Mouse (Mus musculus) small intestine, adult 2 months (tissue): ENCODE measurements around the gene Dag1. TPM values are rescaled to one million over a fixed set of nuclear protein-coding genes. Genes with fewer than 3 reads are reported as not detected.
"Not testable (repeated sequence)": the region's sequence is repeated elsewhere in the genome, so short reads cannot be mapped to it uniquely, and the experiment has no call there.

ENCODE experiments used
- H3K27ac ChIP-seq: fragments of 200-500 bp; 2 replicates; pipeline ENCODE4 v1.5.1; 2012; ENCODE audit warnings: low read depth, low read length, control low read depth, inconsistent platforms; ENCODE audit not compliant: insufficient read depth
- H3K27me3 ChIP-seq: fragments of 200-500 bp; 2 replicates; pipeline ENCODE4 v1.6.1; 2012; ENCODE audit warnings: mild to moderate bottlenecking, moderate library complexity, low read length, inconsistent platforms; ENCODE audit not compliant: control insufficient read depth, insufficient read depth
- H3K36me3 ChIP-seq: fragments of 200-500 bp; 2 replicates; pipeline ENCODE4 v1.6.1; 2012; ENCODE audit warnings: mild to moderate bottlenecking, low read length, control low read depth, inconsistent platforms; ENCODE audit not compliant: control insufficient read depth, insufficient read depth
- H3K4me1 ChIP-seq: fragments of 200-500 bp; 2 replicates; pipeline ENCODE4 v1.6.1; 2012; ENCODE audit warnings: low read length, inconsistent platforms, mixed read lengths; ENCODE audit not compliant: control insufficient read depth, insufficient read depth, insufficient read length
- H3K4me3 ChIP-seq: fragments of 200-500 bp; 2 replicates; pipeline ENCODE4 v1.5.1; 2012; ENCODE audit warnings: low read depth, mild to moderate bottlenecking, control low read depth, inconsistent platforms, low read length, moderate library complexity
- CTCF ChIP-seq: fragments of 200-500 bp; IDR thresholded peaks from 2 replicates; pipeline ENCODE4 v1.5.1; 2012; ENCODE audit warnings: low read depth, mild to moderate bottlenecking, control low read depth, inconsistent platforms, low read length, moderate library complexity, mixed read lengths; ENCODE audit not compliant: insufficient replicate concordance, insufficient read length; ENCODE audit errors: extremely low read depth
- POLR2A ChIP-seq: fragments of 200-500 bp; IDR thresholded peaks from 2 replicates; pipeline ENCODE4 v1.6.1; 2012; ENCODE audit warnings: low read depth, mild to moderate bottlenecking, control low read depth, inconsistent platforms, low read length, moderate library complexity
- whole genome bisulfite sequencing: fragments of 180-500 bp; shearing (Covaris S2); methylation state at CpG from one replicate; pipeline ENCODE4 v1.1.7; 2018; 5-methylcytosine and 5-hydroxymethylcytosine counted together
- polyA plus RNA-seq: library from polyadenylated mRNA; depleted of rRNA; stranded (reverse); fragments of >200 nt; gene quantifications from 2 replicates; pipeline ENCODE4 v1.2.3, GENCODE M21; 2012

The Dag1 gene
- polyA plus RNA-seq, 1 experiment, result 52.1 TPM

DNA sequence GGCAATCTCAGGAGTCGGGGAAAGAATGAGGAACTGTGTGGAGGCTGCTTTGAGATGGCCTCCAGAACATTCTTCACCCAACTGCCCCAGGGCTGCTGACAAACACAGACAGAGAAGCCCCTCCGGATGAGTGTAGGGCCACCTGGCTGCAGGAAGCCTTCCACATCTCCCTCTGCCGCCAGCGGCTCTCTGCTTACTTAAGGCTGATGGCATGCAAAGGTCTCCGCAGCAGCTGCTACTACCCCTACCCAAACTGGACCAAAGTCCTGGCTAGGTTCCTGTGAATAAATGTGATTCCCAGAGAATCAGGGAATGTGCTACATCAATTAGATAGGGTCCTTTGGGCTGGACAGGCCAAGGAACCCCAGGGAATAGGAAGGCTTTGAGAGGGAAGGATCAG, 8.9 kb upstream of the Dag1 start:
- WGBS, result 47% methylated on average over 5 of the region's 5 CpGs
- no peak for TF ChIP-seq POLR2A
- no peak for TF ChIP-seq CTCF
- H3K4me3 ChIP-seq, result no peak overlapping the region

DNA sequence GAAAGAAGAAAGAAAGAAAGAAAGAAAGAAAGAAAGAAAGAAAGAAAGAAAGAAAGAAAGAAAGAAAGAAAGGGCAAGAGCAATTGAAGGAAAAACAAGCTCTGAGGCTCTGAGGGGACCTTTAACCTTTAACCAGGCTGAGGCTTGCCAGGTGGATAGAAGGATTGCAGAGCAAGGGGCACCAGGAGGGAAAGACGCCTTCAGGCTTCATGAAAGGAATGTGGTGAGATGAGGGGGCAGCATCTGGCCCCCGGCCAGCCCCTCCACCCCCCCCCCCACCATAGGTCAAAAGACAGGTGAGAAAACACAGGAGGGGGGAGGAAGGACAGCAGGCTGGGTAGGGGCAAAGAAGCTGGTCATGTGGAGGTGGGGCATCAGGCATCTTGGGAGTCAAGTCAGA, 8.2 kb upstream of the Dag1 start:
- H3K4me3 ChIP-seq, result no peak overlapping the region
- TF ChIP-seq CTCF (no peak), POLR2A (no peak)
- no peaks in the 10 kb centered on the region for H3K27me3 ChIP-seq
- peak overlapping the region; percentile 83 for H3K27ac ChIP-seq
- H3K36me3 ChIP-seq, result no peaks in the 10 kb centered on the region
- 9% methylated on average over 2 of the region's 2 CpGs for WGBS
- peaks cover 35% of the 10 kb centered on the region; the same call in 1 of the 2 replicates for H3K4me1 ChIP-seq

More for the DNA sequence above, 8.9 kb upstream of the Dag1 start:
- peaks cover 30% of the 10 kb centered on the region; the same call in 1 of the 2 replicates for H3K4me1 ChIP-seq
- H3K36me3 ChIP-seq, result no peaks in the 10 kb centered on the region
- H3K27ac ChIP-seq, result peak overlapping the region; percentile 54; the same call in 1 of the 2 replicates
- no peaks in the 10 kb centered on the region for H3K27me3 ChIP-seq

DNA sequence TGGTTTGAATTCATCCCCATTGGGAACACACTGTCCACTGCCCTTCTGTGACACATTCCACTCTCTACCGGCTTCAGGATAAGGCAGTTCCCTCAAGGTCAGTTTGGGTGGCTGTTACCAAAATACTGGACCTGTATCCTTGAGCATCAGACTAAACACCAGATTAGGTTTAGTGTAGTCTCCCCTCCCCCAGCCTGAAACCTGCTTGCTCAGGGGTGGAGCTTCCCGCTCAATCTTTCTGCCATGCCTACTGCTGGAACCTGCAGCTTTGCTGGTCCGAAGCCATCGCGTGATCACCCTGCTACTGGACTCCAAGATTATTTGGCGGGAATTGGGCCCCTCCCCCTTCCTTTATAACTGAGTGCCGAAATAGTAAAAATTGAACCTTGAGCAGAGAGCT, 4.9 kb upstream of the Dag1 start:
- WGBS, result 18% methylated on average over 7 of the region's 7 CpGs
- Histone ChIP-seq H3K27ac (0 out of 2 replicates have a peak overlapping the region, but pooled peaks have one; percentile 24), H3K4me1 (peaks cover 33% of the 10 kb centered on the region; the same call in 1 of the 2 replicates)
- not testable (repeated sequence) for H3K27me3 ChIP-seq, H3K4me3 ChIP-seq, H3K36me3 ChIP-seq

DNA sequence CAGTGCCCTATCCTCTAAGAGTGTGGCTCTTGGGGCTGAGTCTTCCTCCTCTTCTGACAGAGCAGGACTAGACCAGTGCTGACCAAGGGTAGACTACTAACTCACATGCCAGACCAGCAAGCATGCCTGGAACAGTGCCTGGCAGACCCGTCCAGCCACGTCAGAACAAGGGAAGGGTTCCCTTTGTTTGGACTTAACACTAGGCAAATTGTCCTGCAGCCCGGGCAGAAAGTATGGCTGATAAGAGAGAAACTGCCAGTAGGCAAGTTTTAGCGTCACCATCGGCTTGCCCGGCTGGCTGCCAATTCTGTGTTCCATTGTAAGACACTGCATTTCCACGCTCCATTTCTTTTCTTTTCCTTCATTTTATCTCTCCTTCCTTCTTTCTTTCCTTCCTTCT, 3.9 kb upstream of the Dag1 start:
- H3K27me3 ChIP-seq, result no peaks in the 10 kb centered on the region
- no peak overlapping the region for H3K4me3 ChIP-seq
- WGBS, result 31% methylated on average over 7 of the region's 7 CpGs
- H3K27ac ChIP-seq, result peak overlapping the region; percentile 79
- H3K36me3 ChIP-seq, result no peaks in the 10 kb centered on the region
- TF ChIP-seq POLR2A (no peak), CTCF (no peak)
- H3K4me1 ChIP-seq, result peaks cover 29% of the 10 kb centered on the region; the same call in 1 of the 2 replicates

- no peak for TF ChIP-seq CTCF
- TF ChIP-seq POLR2A, result no peak
- no peaks in the 10 kb centered on the region for H3K27me3 ChIP-seq
- no peaks in the 10 kb centered on the region for H3K36me3 ChIP-seq
- H3K27ac ChIP-seq, result no peak overlapping the region
- H3K4me1 ChIP-seq, result peaks cover 31% of the 10 kb centered on the region; the same call in 1 of the 2 replicates
- H3K4me3 ChIP-seq, result no peak overlapping the region
- WGBS, result 80% methylated on average over 10 of the region's 10 CpGs
These were observed 2.6 kb upstream of the Dag1 start for GRCm38 (mm10) chr9:108266261-108266935.

GRCm38 (mm10) chr9:108264191-108264921, 598 bp upstream of the Dag1 start:
- peak overlapping the region; percentile 74 for H3K27ac ChIP-seq
- peaks cover 26% of the 10 kb centered on the region; the same call in 1 of the 2 replicates for H3K4me1 ChIP-seq
- WGBS, result 7% methylated on average over 10 of the region's 10 CpGs
- no peaks in the 10 kb centered on the region for H3K27me3 ChIP-seq
- H3K36me3 ChIP-seq, result no peaks in the 10 kb centered on the region
- peak overlapping the region; percentile 77 for H3K4me3 ChIP-seq
- TF ChIP-seq POLR2A, result no peak
- TF ChIP-seq CTCF, result 0 out of 2 replicates have a peak, but pooled peaks have one; percentile 14

DNA sequence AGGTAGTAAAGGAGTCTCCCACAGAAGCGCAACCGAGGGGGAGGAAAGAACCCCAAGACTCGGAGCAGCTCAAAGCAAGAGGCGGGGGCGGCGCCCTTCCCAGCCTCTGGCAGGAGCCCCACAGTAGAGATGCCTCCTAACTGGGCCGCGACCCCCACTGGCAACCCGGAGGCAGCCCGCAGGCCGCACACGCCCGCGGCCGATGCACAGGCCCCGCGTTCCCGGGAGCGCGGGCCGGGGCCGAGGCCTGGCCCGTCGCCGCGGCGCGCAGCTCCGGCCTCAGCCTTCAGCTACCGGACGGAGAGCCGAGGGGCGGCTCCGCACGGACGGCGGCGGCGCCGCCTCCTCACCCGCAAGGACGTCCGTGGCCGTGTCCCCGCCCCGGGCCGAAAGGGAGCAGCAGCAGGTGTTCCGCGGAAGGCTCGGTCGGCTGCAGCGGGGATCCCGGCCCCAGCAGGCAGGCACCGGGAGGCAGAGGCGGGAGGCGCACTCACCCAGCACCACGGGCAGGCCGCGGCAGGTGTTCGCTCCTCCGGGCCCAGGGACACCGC, 552 bp downstream of the Dag1 start:
- TF ChIP-seq POLR2A (no peak), CTCF (no peak)
- Histone ChIP-seq H3K36me3 (no peaks in the 10 kb centered on the region), H3K27ac (peak overlapping the region; percentile 87), H3K4me1 (peaks cover 23% of the 10 kb centered on the region; the same call in 1 of the 2 replicates), H3K27me3 (no peaks in the 10 kb centered on the region), H3K4me3 (peak overlapping the region; percentile 77)
- WGBS, result under 1% methylated on average over 59 of the region's 62 CpGs
